Mouse (Mus musculus) hindbrain, embryonic 10.5 days (tissue): ENCODE data around the gene Erp27. TPM values are rescaled to one million over a fixed set of nuclear protein-coding genes. Genes with fewer than 3 reads are reported as not detected.

Experiments
- DNase-seq: peaks from one replicate; pipeline ENCODE4 v3.0.0-alpha.2; 2017; ENCODE audit warnings: low spot score
- H3K27ac ChIP-seq: fragments of 300-500 bp; sonication (generic); 2 replicates; pipeline ENCODE4 v1.5.1; 2016; ENCODE audit warnings: mild to moderate bottlenecking, moderate library complexity
- H3K27me3 ChIP-seq: fragments of 300-500 bp; sonication (generic); 2 replicates; pipeline ENCODE4 v1.6.1; 2016; ENCODE audit warnings: mild to moderate bottlenecking; ENCODE audit not compliant: poor library complexity, insufficient read depth, severe bottlenecking
- H3K36me3 ChIP-seq: fragments of 300-500 bp; sonication (generic); 2 replicates; pipeline ENCODE4 v1.6.1; 2016; ENCODE audit warnings: mild to moderate bottlenecking, moderate library complexity
- H3K4me1 ChIP-seq: fragments of 300-500 bp; sonication (generic); replicated peaks from 2 replicates; pipeline ENCODE4 v1.6.1; 2016; ENCODE audit warnings: mild to moderate bottlenecking
- H3K4me3 ChIP-seq: fragments of 300-500 bp; sonication (generic); 2 replicates; pipeline ENCODE4 v1.5.1; 2016; ENCODE audit warnings: mild to moderate bottlenecking, moderate library complexity
- H3K9me3 ChIP-seq: fragments of 300-500 bp; sonication (generic); 2 replicates; pipeline ENCODE4 v1.6.1; 2016; ENCODE audit warnings: mild to moderate bottlenecking, moderate library complexity
- WGBS: fragments of 180-500 bp; shearing (Covaris S2); methylation state at CpG from one replicate; pipeline ENCODE4 v1.1.7; 2016; 5-methylcytosine and 5-hydroxymethylcytosine counted together
- polyA plus RNA-seq: library from polyadenylated mRNA; unstranded; fragments of >200 nt; fragmentation: Nextera tagmentation; extraction: Ambion mirVana; gene quantifications from 2 replicates; pipeline ENCODE4 v1.2.1, GENCODE M21; 2016

Erp27 gene
- polyA plus RNA-seq, 1 experiment from 2014 or later = not detected

DNA sequence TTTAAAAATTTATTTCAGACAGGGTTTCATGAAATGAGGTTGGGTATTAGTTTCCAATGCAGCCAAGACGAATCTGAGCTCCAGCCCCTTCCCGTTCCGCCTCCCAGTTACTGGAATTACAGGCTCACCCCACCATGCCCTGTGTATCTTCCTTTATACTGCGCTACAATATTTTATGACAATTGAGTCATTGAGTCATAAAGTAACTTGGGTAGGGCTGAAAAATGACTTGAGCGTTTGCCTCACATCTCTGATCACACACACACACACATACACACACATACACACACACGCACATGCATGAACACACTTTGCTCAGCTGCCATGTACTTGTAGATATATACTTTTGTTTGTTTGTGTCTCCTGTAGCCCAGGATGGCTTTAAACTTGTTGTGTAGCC is 7.7 kb downstream of the Erp27 start:
- no peaks in the 10 kb centered on the region for H3K9me3 ChIP-seq
- H3K4me1 ChIP-seq = peaks cover 9% of the 10 kb centered on the region
- H3K27me3 ChIP-seq = peaks cover 5% of the 10 kb centered on the region; the same call in 1 of the 2 replicates
- H3K4me3 ChIP-seq = no peak overlapping the region
- DNase-seq = no peak
- H3K27ac ChIP-seq = no peak overlapping the region
- WGBS = 91% methylated on average over 6 of the region's 6 CpGs
- H3K36me3 ChIP-seq = no peaks in the 10 kb centered on the region

GRCm38 (mm10) chr6:136913384-136914126 is 8.4 kb downstream of the Erp27 start:
- peak overlapping the region; percentile 35 for H3K4me3 ChIP-seq
- DNase-seq = peak; percentile 40
- H3K27me3 ChIP-seq = peaks cover 5% of the 10 kb centered on the region; the same call in 1 of the 2 replicates
- no peaks in the 10 kb centered on the region for H3K9me3 ChIP-seq
- H3K36me3 ChIP-seq = no peaks in the 10 kb centered on the region
- peaks cover 9% of the 10 kb centered on the region for H3K4me1 ChIP-seq
- 19% methylated on average over 18 of the region's 18 CpGs for WGBS
- H3K27ac ChIP-seq = no peak overlapping the region

- H3K27ac ChIP-seq = no peak overlapping the region
- H3K36me3 ChIP-seq = no peaks in the 10 kb centered on the region
- peaks cover 6% of the 10 kb centered on the region for H3K4me1 ChIP-seq
- no peak overlapping the region for H3K4me3 ChIP-seq
- WGBS = 77% methylated on average over 1 of the region's 2 CpGs
- no peak for DNase-seq
- H3K27me3 ChIP-seq = peaks cover 5% of the 10 kb centered on the region; the same call in 1 of the 2 replicates
- H3K9me3 ChIP-seq = no peaks in the 10 kb centered on the region
Measured at GRCm38 (mm10) chr6:136912751-136913265, 9.2 kb downstream of the Erp27 start.

- Histone ChIP-seq H3K27ac (no peak overlapping the region), H3K4me1 (peaks cover 14% of the 10 kb centered on the region), H3K9me3 (no peaks in the 10 kb centered on the region), H3K4me3 (no peak overlapping the region), H3K36me3 (no peaks in the 10 kb centered on the region), H3K27me3 (peaks cover 5% of the 10 kb centered on the region; the same call in 1 of the 2 replicates)
- no peak for DNase-seq
- WGBS = 91% methylated on average over 9 of the region's 9 CpGs
Measured at GRCm38 (mm10) chr6:136910247-136910890, 11.6 kb downstream of the Erp27 start.

DNA sequence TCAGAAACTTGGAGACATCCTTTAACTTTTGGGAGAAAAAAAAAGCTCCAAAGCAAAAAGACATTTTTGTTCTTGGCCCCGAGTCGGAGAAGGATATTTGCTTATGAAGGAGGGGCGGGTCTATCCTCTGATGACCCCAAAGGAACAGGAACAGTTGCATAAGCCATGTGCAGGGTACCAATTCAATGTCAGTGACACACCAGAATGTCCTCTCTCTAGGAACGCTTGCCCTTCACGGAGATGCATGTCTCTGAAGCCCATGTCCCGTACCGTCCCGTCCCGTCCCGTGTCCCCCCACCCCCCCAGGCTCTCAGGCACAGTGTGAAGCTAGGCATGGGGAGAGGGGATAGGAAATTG is 15.1 kb downstream of the Erp27 start:
- Histone ChIP-seq H3K4me1 (peaks cover 12% of the 10 kb centered on the region), H3K27ac (peak overlapping the region; percentile 45), H3K4me3 (no peak overlapping the region), H3K27me3 (no peaks in the 10 kb centered on the region), H3K9me3 (no peaks in the 10 kb centered on the region), H3K36me3 (no peaks in the 10 kb centered on the region)
- 73% methylated on average over 10 of the region's 10 CpGs for WGBS
- DNase-seq = no peak

- H3K27me3 ChIP-seq = no peaks in the 10 kb centered on the region
- H3K9me3 ChIP-seq = no peaks in the 10 kb centered on the region
- peaks cover 12% of the 10 kb centered on the region for H3K4me1 ChIP-seq
- DNase-seq = no peak
- no peak overlapping the region for H3K27ac ChIP-seq
- 88% methylated on average over 19 of the region's 19 CpGs for WGBS
- no peaks in the 10 kb centered on the region for H3K36me3 ChIP-seq
- no peak overlapping the region for H3K4me3 ChIP-seq
Measured at GRCm38 (mm10) chr6:136906283-136906936, 15.6 kb downstream of the Erp27 start.

DNA sequence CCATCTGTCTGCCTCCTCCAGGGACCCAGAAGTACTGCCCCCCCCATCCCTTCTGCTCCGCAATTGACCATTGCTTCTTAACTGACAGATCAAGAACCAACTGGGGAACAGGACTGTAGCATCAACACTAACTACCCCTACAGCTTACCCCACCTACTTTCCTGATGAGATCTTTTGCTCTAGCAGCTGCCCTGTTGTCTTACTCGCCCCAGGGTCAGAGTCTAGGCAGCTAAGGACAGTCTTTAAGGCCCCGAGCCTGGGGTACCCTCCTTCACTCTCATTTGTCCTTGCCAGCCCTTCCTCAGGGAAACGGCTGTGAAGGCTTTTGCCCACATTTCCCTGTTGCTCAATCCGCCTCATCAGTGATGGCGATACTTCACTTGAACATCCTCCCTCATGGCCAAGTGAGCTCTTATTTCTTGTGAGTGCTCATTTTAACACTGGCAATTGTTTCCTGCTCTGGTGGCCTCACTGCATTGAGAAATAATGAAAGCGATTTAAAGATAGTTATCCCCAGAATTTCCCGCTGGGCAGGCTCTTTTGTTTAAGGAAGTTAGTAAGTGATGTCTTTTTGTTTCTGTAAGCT is 18.0 kb downstream of the Erp27 start:
- H3K36me3 ChIP-seq = no peaks in the 10 kb centered on the region
- no peak overlapping the region for H3K4me3 ChIP-seq
- no peaks in the 10 kb centered on the region for H3K9me3 ChIP-seq
- no peak overlapping the region for H3K27ac ChIP-seq
- peaks cover 12% of the 10 kb centered on the region for H3K4me1 ChIP-seq
- no peaks in the 10 kb centered on the region for H3K27me3 ChIP-seq
- 69% methylated on average over 8 of the region's 8 CpGs for WGBS
- no peak for DNase-seq

DNA sequence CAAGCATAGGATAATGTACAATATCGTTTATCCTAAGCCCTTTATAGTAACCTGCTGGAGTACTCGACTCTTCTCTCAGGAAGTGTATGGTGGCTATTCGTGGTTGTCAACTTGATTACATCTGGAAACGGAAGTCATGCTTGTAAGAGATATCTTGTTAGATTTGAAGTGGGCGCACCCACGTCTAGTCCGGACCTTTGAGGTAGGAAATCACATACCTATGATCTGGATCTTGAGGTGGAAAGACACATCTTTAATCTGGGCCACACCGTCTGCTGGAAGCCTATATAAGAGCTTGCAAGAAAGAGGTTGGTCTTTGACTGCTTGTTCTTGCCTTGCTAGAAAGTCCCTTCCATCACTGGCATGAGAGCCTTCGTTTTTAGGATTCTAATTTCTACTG is 19.5 kb downstream of the Erp27 start:
- Histone ChIP-seq H3K27me3 (no peaks in the 10 kb centered on the region), H3K4me3 (no peak overlapping the region), H3K9me3 (no peaks in the 10 kb centered on the region), H3K4me1 (peaks cover 11% of the 10 kb centered on the region), H3K27ac (no peak overlapping the region), H3K36me3 (no peaks in the 10 kb centered on the region)
- no peak for DNase-seq
- 88% methylated on average over 9 of the region's 9 CpGs for WGBS

- no peak overlapping the region for H3K27ac ChIP-seq
- 0 out of 2 replicates have a peak, but pooled peaks cover 4% of the 10 kb centered on the region for H3K4me1 ChIP-seq
- H3K9me3 ChIP-seq = no peaks in the 10 kb centered on the region
- no peak for DNase-seq
- WGBS = 85% methylated on average over 2 of the region's 2 CpGs
- H3K4me3 ChIP-seq = no peak overlapping the region
- H3K36me3 ChIP-seq = no peaks in the 10 kb centered on the region
- H3K27me3 ChIP-seq = no peaks in the 10 kb centered on the region
Measured at GRCm38 (mm10) chr6:136901010-136901409, 21.0 kb downstream of the Erp27 start.

DNA sequence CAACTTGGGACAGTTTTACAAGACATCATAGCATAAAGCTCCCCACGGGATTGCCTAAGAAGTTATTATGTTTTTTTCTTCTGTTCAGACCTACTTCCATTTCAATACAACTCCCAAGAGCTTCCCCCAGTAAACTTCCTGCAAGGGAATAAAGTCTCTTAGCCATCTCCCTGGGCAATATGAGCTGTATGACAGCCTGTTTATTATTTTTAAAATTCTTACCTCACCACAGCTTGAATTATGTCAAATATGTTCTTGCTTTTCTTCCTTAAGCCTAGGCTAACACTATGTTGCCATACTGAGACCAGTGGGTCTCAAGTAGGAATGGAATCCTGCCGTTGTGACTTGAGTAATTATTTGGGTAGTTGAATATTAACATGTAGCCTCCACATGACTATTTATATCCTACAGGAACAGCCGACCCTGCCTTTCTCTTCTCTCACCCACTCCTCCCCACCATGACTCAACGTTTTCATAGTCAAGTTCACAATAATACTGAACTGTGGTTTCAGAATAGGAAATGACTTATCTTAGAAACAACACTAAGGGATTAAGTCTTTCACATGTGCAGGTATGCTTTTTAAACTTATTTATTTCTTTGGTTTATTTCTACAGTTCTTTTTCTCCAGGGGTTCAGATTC is 21.5 kb downstream of the Erp27 start:
- Histone ChIP-seq H3K4me1 (0 out of 2 replicates have a peak, but pooled peaks cover 4% of the 10 kb centered on the region), H3K9me3 (no peaks in the 10 kb centered on the region), H3K4me3 (no peak overlapping the region), H3K36me3 (no peaks in the 10 kb centered on the region), H3K27ac (no peak overlapping the region), H3K27me3 (no peaks in the 10 kb centered on the region)
- 82% methylated on average over 4 of the region's 4 CpGs for WGBS
- no peak for DNase-seq

DNA sequence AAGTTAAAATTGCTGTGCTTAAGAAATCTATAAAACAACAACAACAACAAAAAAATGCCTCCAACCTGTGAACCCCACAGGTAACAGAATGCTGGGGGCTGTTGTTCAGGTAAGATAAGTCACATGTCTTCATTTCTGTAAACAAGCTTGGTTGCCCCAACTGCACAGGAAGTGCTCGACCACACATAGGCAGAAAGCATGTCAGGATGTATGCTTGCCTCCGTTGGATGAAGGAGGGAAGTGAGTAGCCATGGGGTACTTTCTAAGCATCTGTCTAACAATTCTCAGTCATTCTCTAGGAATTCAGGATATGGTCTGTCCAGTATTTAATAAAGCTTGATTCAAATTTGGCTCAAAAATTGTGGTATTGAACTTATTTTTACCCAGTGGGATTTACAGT is 23.0 kb downstream of the Erp27 start:
- DNase-seq = no peak
- no peak overlapping the region for H3K27ac ChIP-seq
- H3K9me3 ChIP-seq = no peaks in the 10 kb centered on the region
- H3K36me3 ChIP-seq = no peaks in the 10 kb centered on the region
- 0 out of 2 replicates have a peak, but pooled peaks cover 2% of the 10 kb centered on the region for H3K4me1 ChIP-seq
- no peaks in the 10 kb centered on the region for H3K27me3 ChIP-seq
- H3K4me3 ChIP-seq = no peak overlapping the region
- whole genome bisulfite sequencing = 83% methylated on average over 2 of the region's 2 CpGs

DNA sequence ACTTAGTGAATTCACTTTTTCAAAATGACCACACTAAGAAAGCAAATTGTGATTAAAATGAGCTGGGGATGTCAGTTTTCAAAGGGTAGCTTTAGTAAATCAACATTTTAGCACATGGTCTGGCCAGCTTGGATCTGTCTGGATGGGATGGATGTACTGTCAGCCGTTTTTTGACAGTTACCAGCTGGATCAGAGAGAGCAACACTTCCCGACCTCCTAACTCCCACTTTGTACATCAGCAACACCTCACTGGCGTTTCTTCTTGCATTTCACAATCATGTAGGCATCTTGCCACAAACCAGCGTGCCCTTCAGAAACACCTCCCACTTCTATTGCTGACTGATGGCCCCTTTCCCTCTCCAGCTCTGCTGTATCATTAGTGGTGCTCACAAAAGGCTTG is 23.8 kb downstream of the Erp27 start:
- Histone ChIP-seq H3K4me1 (no peaks in the 10 kb centered on the region), H3K36me3 (no peaks in the 10 kb centered on the region)

More for the DNA sequence above, 23.8 kb downstream of the Erp27 start:
- Histone ChIP-seq H3K27me3 (no peaks in the 10 kb centered on the region), H3K27ac (no peak overlapping the region), H3K9me3 (no peaks in the 10 kb centered on the region), H3K4me3 (no peak overlapping the region)
- DNase-seq = no peak
- 75% methylated on average over 4 of the region's 4 CpGs for WGBS
